Mouse (Mus musculus) small intestine, adult 2 months (tissue): ENCODE measurements around the gene Synrg. TPM values are rescaled to one million over a fixed set of nuclear protein-coding genes. Genes with fewer than 3 reads are reported as not detected.

Source experiments
- H3K27ac ChIP-seq: fragments of 200-500 bp; 2 replicates; pipeline ENCODE4 v1.5.1; 2012; ENCODE audit warnings: low read depth, low read length, control low read depth, inconsistent platforms; ENCODE audit not compliant: insufficient read depth
- H3K27me3 ChIP-seq: fragments of 200-500 bp; 2 replicates; pipeline ENCODE4 v1.6.1; 2012; ENCODE audit warnings: mild to moderate bottlenecking, moderate library complexity, low read length, inconsistent platforms; ENCODE audit not compliant: control insufficient read depth, insufficient read depth
- H3K36me3 ChIP-seq: fragments of 200-500 bp; 2 replicates; pipeline ENCODE4 v1.6.1; 2012; ENCODE audit warnings: mild to moderate bottlenecking, low read length, control low read depth, inconsistent platforms; ENCODE audit not compliant: control insufficient read depth, insufficient read depth
- H3K4me1 ChIP-seq: fragments of 200-500 bp; 2 replicates; pipeline ENCODE4 v1.6.1; 2012; ENCODE audit warnings: low read length, inconsistent platforms, mixed read lengths; ENCODE audit not compliant: control insufficient read depth, insufficient read depth, insufficient read length
- H3K4me3 ChIP-seq: fragments of 200-500 bp; 2 replicates; pipeline ENCODE4 v1.5.1; 2012; ENCODE audit warnings: low read depth, mild to moderate bottlenecking, control low read depth, inconsistent platforms, low read length, moderate library complexity
- CTCF ChIP-seq: fragments of 200-500 bp; IDR thresholded peaks from 2 replicates; pipeline ENCODE4 v1.5.1; 2012; ENCODE audit warnings: low read depth, mild to moderate bottlenecking, control low read depth, inconsistent platforms, low read length, moderate library complexity, mixed read lengths; ENCODE audit not compliant: insufficient replicate concordance, insufficient read length; ENCODE audit errors: extremely low read depth
- POLR2A ChIP-seq: fragments of 200-500 bp; IDR thresholded peaks from 2 replicates; pipeline ENCODE4 v1.6.1; 2012; ENCODE audit warnings: low read depth, mild to moderate bottlenecking, control low read depth, inconsistent platforms, low read length, moderate library complexity
- WGBS: fragments of 180-500 bp; shearing (Covaris S2); methylation state at CpG from one replicate; pipeline ENCODE4 v1.1.7; 2018; 5-methylcytosine and 5-hydroxymethylcytosine counted together
- polyA plus RNA-seq: library from polyadenylated mRNA; depleted of rRNA; stranded (reverse); fragments of >200 nt; gene quantifications from 2 replicates; pipeline ENCODE4 v1.2.3, GENCODE M21; 2012

The Synrg gene
- polyA plus RNA-seq, 1 experiment: 10.3 TPM

DNA sequence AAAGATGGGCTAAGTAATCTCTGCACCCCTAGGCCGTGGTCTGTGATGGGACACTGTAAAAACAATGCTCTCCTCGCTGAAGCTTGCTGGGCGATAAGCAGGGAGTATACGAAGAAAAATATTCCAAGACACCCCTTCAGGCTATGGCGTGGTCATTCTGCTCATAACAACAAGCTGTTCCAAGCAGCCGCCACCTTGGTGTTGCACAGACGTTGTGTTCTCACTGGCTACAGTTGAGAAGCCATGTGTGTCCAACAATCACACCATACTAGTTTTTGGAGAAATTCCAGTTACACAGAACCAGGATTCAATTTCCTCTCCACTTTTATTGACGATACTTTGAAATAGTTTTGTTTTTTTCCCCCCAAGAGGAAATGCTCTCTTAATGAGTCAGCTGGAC lies 25.7 kb upstream of the Synrg start:
- Histone ChIP-seq H3K4me1 (no peaks in the 10 kb centered on the region), H3K4me3 (no peak overlapping the region), H3K27me3 (no peaks in the 10 kb centered on the region), H3K27ac (no peak overlapping the region), H3K36me3 (no peaks in the 10 kb centered on the region)
- TF ChIP-seq CTCF (no peak), POLR2A (no peak)
- WGBS: 79% methylated on average over 8 of the region's 8 CpGs

DNA sequence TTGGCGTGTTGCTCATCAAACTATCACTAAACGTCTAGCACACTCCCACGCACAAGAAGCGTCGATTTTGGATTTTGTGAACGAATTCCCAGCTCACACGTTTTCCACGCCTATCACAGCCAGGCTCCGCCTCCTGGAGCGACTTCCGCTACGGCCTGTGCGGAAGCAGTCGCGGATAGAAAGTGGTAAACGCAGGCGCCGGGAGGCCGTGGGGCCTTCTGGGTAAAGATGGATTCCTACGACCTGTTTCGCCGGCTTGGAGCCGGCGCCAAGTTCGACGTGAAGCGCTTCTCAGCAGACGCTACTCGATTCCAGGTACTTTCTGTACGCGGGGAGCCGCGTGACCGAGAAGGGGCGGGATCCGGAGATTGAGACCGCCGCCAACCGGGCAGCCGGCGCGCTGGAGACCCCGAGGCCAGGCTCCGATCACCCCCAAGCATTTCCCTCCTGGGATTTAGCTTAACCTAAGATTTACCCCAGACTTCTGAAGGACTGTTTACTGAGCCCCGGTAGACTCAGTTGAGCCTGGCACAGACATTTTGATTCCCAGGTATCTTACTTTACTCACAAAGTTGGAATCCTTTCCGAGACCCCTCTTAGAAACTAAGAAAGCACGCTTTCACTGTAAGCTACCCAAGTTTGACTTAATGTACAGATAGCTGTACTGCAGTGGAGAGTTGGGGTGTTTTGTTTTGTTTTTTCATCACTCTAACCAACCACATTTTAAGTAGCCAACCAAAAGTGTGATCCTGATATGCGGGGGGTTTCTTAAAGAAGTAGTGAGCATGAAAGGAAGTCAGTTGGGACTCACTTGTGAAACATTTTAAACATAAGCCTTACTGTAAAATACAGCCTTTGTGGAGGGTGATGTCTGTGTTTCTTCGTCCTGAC lies 22.0 kb upstream of the Synrg start, which contains the start of gene Ddx52:
Gene Ddx52 (plus strand): TSS at position 113 of the 891 bp plus-strand sequence.
- under 1% methylated on average over 49 of the region's 49 CpGs for WGBS
- no peak for TF ChIP-seq CTCF
- peak; percentile 79 for TF ChIP-seq POLR2A
- H3K36me3 ChIP-seq: peaks cover 26% of the 10 kb centered on the region
- H3K4me1 ChIP-seq: no peaks in the 10 kb centered on the region
- peak within 1 kb of the TSS; percentile 98 for H3K4me3 ChIP-seq
- H3K27me3 ChIP-seq: no peaks in the 10 kb centered on the region
- H3K27ac ChIP-seq: no peak within 1 kb of the TSS

DNA sequence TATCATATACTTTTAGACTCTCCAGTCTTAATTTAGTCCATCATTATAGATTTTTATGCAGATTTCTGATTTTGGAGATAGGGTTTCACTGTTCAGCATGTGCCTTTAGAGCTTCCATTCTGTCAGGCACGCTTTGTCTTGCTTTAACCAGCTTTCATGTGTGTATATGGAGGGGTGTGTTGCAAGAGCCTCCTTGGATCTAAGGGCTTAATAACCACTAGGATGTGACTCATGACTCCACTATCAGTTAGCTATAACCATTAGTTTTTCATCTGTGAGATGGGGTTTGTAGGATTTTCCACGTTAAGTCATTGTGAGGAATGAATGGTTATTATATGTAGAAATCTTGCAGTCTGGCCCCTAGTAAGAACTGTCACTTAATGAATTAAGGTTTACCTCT lies 7.4 kb upstream of the Synrg start:
- Histone ChIP-seq H3K27ac (no peak overlapping the region), H3K4me1 (no peaks in the 10 kb centered on the region), H3K36me3 (peaks cover 68% of the 10 kb centered on the region), H3K4me3 (no peak overlapping the region), H3K27me3 (no peaks in the 10 kb centered on the region)
- WGBS: 84% methylated on average over 2 of the region's 2 CpGs
- no peak for TF ChIP-seq CTCF
- TF ChIP-seq POLR2A: no peak

DNA sequence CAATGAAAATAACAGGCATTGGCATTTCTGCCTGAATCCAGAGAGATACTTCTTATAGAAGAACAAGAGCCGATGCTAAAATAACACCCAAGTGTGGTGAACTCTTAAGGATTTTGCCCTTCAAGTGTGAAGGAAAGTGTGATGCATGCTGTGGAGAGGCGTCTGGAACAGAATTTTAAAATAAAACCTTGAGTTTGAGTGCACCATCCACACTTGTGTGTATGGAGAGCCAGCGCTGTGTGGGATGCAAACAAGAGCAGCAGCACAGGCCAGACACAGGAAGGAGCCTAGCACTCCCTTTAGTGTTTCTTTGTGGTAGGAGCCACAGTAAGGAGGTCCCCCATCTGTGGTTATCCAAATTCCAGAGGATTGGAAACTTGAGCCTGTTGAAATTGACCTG lies 2.2 kb upstream of the Synrg start:
- WGBS: 93% methylated on average over 3 of the region's 3 CpGs

DNA sequence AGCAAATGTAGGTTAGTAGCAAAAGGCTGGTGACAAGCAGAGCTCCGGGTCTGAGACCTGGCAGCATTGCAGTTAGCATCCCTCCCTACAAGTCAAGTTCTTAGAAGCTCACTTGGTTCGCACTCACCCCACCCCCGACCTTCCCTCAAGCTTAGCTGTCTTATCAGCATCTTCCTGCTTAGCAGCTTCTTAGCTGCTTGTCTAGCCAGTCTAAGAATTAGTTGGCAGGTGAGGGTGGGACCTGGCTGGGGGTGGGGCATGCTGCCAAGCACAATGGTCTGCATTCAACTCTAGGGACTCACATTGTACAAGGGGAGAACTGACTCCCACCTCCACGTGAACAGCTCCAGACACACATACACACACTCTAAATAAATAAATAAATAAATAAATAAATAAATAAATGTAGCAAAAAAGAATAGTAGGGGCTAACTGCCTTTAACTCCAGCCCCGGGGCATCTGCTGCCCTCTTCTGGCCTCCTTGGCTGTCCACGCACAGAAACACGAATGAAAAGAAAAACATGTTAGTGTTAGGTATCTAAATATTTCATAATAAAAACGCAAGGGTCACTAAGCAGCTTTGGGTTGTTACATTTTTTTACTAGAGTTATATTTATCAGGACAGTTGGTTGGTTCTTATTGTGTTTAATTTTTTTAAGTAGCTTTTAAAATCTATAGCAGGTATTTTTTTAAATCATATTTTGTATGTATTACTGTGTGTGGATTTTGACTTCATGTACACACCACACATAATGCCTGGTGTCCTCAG lies 3.4 kb downstream of the Synrg start:
- Histone ChIP-seq H3K36me3 (0 out of 2 replicates have a peak, but pooled peaks cover 1% of the 10 kb centered on the region), H3K27me3 (no peaks in the 10 kb centered on the region), H3K4me3 (no peak overlapping the region), H3K4me1 (peaks cover 3% of the 10 kb centered on the region; the same call in 1 of the 2 replicates), H3K27ac (no peak overlapping the region)
- 37% methylated on average over 8 of the region's 8 CpGs for WGBS
- TF ChIP-seq POLR2A: no peak
- TF ChIP-seq CTCF: peak; percentile 11; the same call in 1 of the 2 replicates

More for the DNA sequence above, 2.2 kb upstream of the Synrg start:
- Histone ChIP-seq H3K27me3 (no peaks in the 10 kb centered on the region), H3K4me1 (no peaks in the 10 kb centered on the region; the same call in 1 of the 2 replicates), H3K36me3 (peaks cover 34% of the 10 kb centered on the region), H3K4me3 (no peak overlapping the region), H3K27ac (no peak overlapping the region)
- no peak for TF ChIP-seq CTCF

DNA sequence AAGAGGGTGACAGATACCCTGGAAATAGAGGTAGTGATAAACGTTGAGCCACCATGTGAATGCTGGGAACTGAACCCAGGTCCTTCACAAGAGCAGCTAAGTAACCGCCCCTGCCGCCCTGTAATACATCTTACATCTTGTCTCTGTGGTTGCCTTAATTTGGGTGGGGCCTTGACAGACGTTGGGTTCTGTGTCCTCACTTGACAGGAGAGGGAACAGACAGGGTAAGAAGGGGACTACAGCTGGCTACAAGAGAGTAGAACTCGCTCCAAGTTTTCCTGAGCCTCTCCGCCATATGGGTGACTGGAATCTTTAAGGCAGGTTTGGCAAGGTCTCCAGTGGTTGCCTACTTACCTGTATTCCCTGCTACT lies 4.0 kb downstream of the Synrg start:
- H3K4me3 ChIP-seq: no peak overlapping the region
- H3K4me1 ChIP-seq: peaks cover 3% of the 10 kb centered on the region; the same call in 1 of the 2 replicates
- no peak overlapping the region for H3K27ac ChIP-seq
- WGBS: 71% methylated on average over 6 of the region's 6 CpGs
- peaks cover 3% of the 10 kb centered on the region for H3K36me3 ChIP-seq
- H3K27me3 ChIP-seq: no peaks in the 10 kb centered on the region
- no peak for TF ChIP-seq POLR2A
- TF ChIP-seq CTCF: no peak

DNA sequence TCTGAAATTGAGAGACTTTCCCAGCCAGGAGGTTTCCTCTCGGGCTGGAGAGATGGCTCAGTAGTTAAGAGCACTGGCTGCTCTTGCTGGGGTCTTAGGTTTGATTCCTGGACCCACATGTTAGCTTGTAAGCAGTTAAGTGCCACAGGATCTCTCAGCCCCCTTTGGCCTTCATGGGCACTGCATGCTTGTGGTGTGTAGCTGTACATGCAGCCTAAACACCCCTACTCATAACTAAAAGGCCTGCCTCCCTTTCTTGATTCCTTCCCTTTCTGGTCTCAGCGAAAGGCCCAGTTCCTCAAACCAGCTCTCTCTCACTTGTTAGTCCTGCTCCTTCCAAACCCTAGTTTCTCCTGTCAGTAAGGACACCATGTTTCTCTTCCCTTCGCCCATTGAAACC lies 4.8 kb downstream of the Synrg start:
- peaks cover 3% of the 10 kb centered on the region; the same call in 1 of the 2 replicates for H3K4me1 ChIP-seq
- H3K27me3 ChIP-seq: no peaks in the 10 kb centered on the region
- no peak overlapping the region for H3K4me3 ChIP-seq
- H3K27ac ChIP-seq: no peak overlapping the region
- TF ChIP-seq CTCF (no peak), POLR2A (no peak)
- 88% methylated on average over 3 of the region's 3 CpGs for WGBS
- peaks cover 3% of the 10 kb centered on the region for H3K36me3 ChIP-seq
